Mouse (Mus musculus): Measurements from ENCODE around the gene Mrps14. TPM values are rescaled to one million over a fixed set of nuclear protein-coding genes. Genes with fewer than 3 reads are reported as not detected.

Gene Mrps14
- 252 and 254 TPM in 2 replicates for polyA plus RNA-seq (2015; fragmentation: Nextera tagmentation; extraction: Ambion mirVana)

DNA sequence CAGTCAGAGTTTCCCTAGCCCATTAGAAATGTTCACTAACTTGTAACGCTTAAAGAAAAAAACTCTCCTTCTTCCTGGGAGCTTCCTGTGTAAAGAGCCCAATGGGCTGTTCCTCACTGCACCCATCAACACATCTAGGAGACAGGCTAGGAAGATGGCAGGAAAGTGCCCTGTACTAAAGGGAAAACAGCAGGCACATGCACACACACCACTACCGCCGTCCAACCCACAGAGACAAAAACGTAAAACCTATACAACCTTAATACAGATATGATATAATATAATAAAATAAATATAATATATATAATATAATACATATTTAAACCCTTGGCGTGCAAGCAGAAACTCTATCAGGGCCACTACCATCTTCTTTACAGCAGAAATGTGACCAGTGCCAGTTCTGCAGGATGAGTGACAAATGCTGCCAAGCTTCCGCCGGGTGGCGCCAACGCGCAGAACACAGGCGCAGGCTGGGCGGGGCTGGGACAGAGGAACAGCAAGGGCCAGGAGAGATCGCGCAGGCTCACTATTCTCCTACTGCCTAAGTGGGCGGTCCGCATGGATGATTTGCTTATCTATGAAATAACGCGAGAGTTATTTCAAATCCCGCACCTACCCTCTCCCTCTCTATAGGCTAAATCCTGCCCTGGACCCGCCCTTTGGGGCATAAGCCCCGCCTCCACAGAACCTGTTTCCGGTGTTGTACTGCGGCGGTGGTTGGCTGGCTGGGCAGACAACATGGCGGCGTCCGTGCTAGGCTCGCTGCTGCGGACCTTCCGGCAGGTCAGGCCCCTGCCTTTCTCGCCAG, at the start of gene Mrps14:
Gene Mrps14, plus strand, starts transcription at position 687 of the 808 bp plus-strand sequence.
- peak; percentile 99 for ATAC-seq (ENCODE audit: insufficient number of reproducible peaks, insufficient read depth, low FRiP score, low TSS enrichment, low read depth)
- WGBS = 7% methylated on average over 31 of the region's 31 CpGs
- no peaks in the 10 kb centered on the region for H3K9me3 ChIP-seq
- H3K4me2 ChIP-seq = peak within 1 kb of the TSS; percentile 88
- H3K4me3 ChIP-seq = peak within 1 kb of the TSS; percentile 95
- H3K9ac ChIP-seq = peak within 1 kb of the TSS; percentile 90
- no peaks in the 10 kb centered on the region for H3K27me3 ChIP-seq
- peaks cover 17% of the 10 kb centered on the region; the same call in 1 of the 2 replicates for H3K36me3 ChIP-seq
- H3K4me1 ChIP-seq = peaks cover 7% of the 10 kb centered on the region; the same call in 1 of the 2 replicates
- peak within 1 kb of the TSS; percentile 74 for H3K27ac ChIP-seq

DNA sequence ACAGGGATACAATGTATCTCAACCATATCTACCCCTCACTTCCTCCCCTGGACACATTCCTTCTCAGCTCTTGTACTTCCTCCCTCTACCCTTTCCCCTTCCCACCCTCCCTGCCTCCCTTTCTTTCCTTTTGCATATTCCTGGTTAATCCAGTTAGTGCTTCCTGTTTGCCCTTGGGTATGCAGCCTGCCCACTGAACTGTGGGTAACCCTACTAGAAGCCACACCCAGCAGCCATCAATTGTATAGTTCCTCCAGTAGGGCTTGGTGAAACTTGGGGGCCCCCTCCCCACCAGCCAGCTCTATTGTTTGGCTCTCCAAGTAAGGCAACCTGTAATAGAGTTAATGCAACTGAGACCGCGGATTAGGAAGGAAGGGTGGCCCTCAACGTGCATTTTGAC, 49.4 kb upstream of the Mrps14 start:
- H3K36me3 ChIP-seq = no peaks in the 10 kb centered on the region
- peaks cover 26% of the 10 kb centered on the region for H3K4me1 ChIP-seq
- H3K27me3 ChIP-seq = peaks cover 23% of the 10 kb centered on the region; the same call in 1 of the 2 replicates
- no peak for ATAC-seq (ENCODE audit: insufficient number of reproducible peaks, insufficient read depth, low FRiP score, low TSS enrichment, low read depth)
- WGBS = 84% methylated on average over 3 of the region's 3 CpGs
- H3K4me2 ChIP-seq = no peak overlapping the region
- H3K9ac ChIP-seq = no peak overlapping the region
- no peak overlapping the region for H3K4me3 ChIP-seq
- H3K27ac ChIP-seq = no peak overlapping the region
- H3K9me3 ChIP-seq = no peaks in the 10 kb centered on the region

DNA sequence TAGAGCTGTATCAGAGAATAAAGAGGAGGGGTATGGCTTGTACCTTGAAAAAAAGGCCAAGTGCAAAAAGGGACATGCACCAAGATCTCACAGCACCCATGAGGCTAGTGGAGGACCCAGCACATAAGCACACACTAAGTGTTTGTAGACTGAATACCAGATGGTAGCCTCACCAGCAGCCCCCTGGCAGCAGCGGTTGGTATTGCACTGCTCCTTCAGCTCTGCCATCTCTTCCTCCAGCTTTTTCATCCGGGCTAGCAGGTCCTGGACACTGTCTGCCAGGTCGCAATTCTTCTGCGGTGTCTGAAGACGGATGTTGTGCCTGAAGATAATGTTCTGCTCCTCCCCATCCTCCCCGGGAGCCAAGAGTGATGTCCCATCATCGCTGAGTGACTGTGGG, 47.7 kb upstream of the Mrps14 start:
- Histone ChIP-seq H3K4me3 (no peak overlapping the region), H3K27me3 (peaks cover 20% of the 10 kb centered on the region; the same call in 1 of the 2 replicates), H3K4me1 (peaks cover 31% of the 10 kb centered on the region), H3K4me2 (no peak overlapping the region), H3K36me3 (no peaks in the 10 kb centered on the region), H3K9ac (no peak overlapping the region), H3K9me3 (no peaks in the 10 kb centered on the region), H3K27ac (no peak overlapping the region)
- WGBS = 90% methylated on average over 7 of the region's 7 CpGs
- ATAC-seq (ENCODE audit: insufficient number of reproducible peaks, insufficient read depth, low FRiP score, low TSS enrichment, low read depth) = no peak

DNA sequence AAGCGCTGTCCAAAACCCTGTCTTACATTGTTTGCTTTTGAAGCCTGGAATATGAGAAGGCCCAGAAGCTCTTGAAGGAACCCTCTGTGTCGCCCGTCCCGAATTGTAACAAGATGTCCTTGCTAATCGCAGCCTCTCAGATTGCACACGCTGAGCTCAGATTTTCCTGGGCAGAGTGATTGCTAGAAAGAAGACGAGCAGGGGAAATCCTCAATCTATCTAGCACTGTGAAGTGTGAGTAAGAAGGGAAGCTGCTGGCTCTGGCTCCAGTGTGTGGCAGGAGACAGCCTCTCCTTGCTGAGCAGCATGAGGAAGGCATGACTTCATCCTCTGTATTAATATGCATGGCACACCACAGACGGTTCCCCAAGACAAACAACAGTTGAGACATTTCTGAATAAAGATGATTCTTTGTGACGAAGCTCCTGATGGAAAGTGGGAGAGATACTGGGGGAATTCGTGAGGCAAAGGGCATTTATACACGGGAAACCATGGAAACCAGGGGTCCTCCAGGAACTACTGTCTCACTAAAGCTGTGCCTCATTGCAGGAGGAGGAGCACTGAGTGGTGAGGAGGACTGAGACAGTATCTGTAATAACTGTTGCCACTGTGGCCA, 45.6 kb upstream of the Mrps14 start:
- WGBS = 23% methylated on average over 11 of the region's 11 CpGs
- ATAC-seq (ENCODE audit: insufficient number of reproducible peaks, insufficient read depth, low FRiP score, low TSS enrichment, low read depth) = no peak
- H3K4me3 ChIP-seq = no peak overlapping the region

DNA sequence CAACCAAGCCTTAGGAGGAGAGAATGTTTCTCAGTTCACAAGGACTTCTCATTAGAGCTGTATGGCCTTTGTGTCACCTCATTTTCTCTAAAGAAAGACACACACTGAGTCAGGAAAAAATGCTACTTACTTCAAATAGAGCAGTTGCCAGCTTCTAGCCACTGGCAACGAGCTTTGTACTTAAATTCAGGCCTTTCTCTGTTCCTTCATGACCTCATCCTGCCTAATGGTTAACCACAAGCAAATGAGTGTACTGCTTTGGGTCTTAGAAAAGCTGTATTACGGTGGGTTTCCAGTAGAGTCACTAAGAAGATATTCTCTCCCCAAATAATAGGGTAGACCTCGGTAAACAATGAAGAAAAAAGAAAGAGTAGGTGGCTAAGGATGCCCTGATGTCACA, 44.3 kb upstream of the Mrps14 start:
- no peak for ATAC-seq (ENCODE audit: insufficient number of reproducible peaks, insufficient read depth, low FRiP score, low TSS enrichment, low read depth)
- Histone ChIP-seq H3K4me1 (peaks cover 39% of the 10 kb centered on the region), H3K4me3 (no peak overlapping the region), H3K4me2 (no peak overlapping the region), H3K9ac (no peak overlapping the region), H3K27ac (no peak overlapping the region), H3K9me3 (no peaks in the 10 kb centered on the region), H3K27me3 (peaks cover 9% of the 10 kb centered on the region; the same call in 1 of the 2 replicates), H3K36me3 (no peaks in the 10 kb centered on the region)
- WGBS = 67% methylated on average over 3 of the region's 3 CpGs

More for the DNA sequence above, 45.6 kb upstream of the Mrps14 start:
- Histone ChIP-seq H3K9ac (no peak overlapping the region), H3K27ac (peak overlapping the region; percentile 55; the same call in 1 of the 2 replicates), H3K36me3 (no peaks in the 10 kb centered on the region), H3K4me2 (peak overlapping the region; percentile 26), H3K27me3 (peaks cover 15% of the 10 kb centered on the region; the same call in 1 of the 2 replicates), H3K9me3 (no peaks in the 10 kb centered on the region), H3K4me1 (peaks cover 41% of the 10 kb centered on the region)

DNA sequence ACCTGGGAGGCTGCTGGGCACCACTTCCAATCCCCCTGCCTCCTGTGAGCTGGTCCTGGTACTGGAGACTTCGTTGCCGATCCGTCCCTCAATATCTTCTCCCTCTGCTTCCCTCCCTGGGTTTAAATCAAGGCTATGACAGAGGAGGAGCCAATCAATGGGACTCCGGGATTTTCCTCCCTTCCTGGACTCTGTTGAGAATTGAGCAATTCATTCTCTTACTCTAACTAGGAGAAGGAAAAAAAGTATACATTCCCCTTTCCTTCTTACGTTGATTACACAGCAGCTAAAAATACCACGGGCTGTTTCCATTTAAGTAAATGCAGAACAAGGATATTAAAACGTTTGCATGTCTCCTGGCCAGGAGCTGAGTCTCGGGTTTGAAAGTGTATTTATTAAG, 41.5 kb upstream of the Mrps14 start, which contains the start of gene Tnn:
Gene Tnn, minus strand, starts transcription at position 101 of the 400 bp plus-strand sequence.
- H3K36me3 ChIP-seq = no peaks in the 10 kb centered on the region
- H3K9ac ChIP-seq = 0 out of 2 replicates have a peak within 1 kb of the TSS, but pooled peaks have one; percentile 16
- no peak for ATAC-seq (ENCODE audit: insufficient number of reproducible peaks, insufficient read depth, low FRiP score, low TSS enrichment, low read depth)
- 32% methylated on average over 8 of the region's 8 CpGs for WGBS
- peak within 1 kb of the TSS; percentile 20 for H3K4me3 ChIP-seq
- peak within 1 kb of the TSS; percentile 39; the same call in 1 of the 2 replicates for H3K27ac ChIP-seq
- H3K27me3 ChIP-seq = no peaks in the 10 kb centered on the region
- H3K4me1 ChIP-seq = peaks cover 33% of the 10 kb centered on the region
- no peaks in the 10 kb centered on the region for H3K9me3 ChIP-seq
- peak within 1 kb of the TSS; percentile 35 for H3K4me2 ChIP-seq

DNA sequence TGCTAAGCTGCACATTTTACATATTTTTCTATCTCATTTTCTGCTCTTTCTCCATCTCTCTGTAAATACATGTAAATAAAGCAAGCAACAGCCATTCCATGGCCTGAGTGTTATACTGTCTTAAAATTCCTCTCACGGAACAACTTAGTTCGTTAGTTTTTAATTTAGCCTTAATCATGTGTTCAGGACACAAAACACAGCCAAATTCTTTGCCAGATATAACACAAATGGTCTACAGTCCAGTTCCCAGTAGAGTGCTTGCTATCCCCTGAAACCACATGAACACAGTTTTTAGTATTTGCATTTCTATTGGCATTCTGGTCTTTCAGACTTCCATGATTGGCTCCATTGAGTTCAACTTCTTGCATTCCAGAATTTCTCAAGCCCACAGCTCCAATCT, 36.8 kb upstream of the Mrps14 start:
- H3K4me3 ChIP-seq = no peak overlapping the region
- WGBS = 93% methylated on average over 2 of the region's 2 CpGs
- no peak overlapping the region for H3K27ac ChIP-seq
- no peaks in the 10 kb centered on the region for H3K36me3 ChIP-seq
- H3K27me3 ChIP-seq = no peaks in the 10 kb centered on the region
- ATAC-seq (ENCODE audit: insufficient number of reproducible peaks, insufficient read depth, low FRiP score, low TSS enrichment, low read depth) = no peak
- H3K4me1 ChIP-seq = peaks cover 8% of the 10 kb centered on the region
- no peak overlapping the region for H3K9ac ChIP-seq
- no peaks in the 10 kb centered on the region for H3K9me3 ChIP-seq
- no peak overlapping the region for H3K4me2 ChIP-seq

DNA sequence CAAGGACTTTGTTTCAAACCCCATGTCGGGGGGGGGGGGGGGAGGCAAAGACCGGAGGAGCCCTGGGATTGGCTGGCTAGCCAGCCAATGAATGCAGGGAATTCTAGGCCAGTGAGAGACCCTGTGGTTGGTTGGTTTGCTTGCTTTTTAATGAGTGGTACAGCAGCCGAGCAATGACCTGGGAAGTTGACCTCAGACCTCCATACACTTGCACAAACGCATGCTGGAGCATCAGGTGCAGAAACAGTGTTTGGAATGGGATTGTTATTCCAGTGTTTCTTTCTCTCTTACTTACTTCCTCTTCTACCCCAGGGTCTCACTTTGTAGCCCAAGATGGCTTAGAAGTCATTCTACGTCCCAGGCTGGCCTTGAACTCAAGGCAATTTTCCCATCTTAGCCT, 28.4 kb upstream of the Mrps14 start:
- H3K4me2 ChIP-seq = no peak overlapping the region
- no peaks in the 10 kb centered on the region for H3K4me1 ChIP-seq
- no peak for ATAC-seq (ENCODE audit: insufficient number of reproducible peaks, insufficient read depth, low FRiP score, low TSS enrichment, low read depth)
- H3K36me3 ChIP-seq = no peaks in the 10 kb centered on the region
- no peak overlapping the region for H3K27ac ChIP-seq
- no peak overlapping the region for H3K4me3 ChIP-seq
- 67% methylated on average over 3 of the region's 5 CpGs for WGBS
- H3K9ac ChIP-seq = no peak overlapping the region
- H3K27me3 ChIP-seq = 0 out of 2 replicates have a peak, but pooled peaks cover 2% of the 10 kb centered on the region
- no peaks in the 10 kb centered on the region for H3K9me3 ChIP-seq

DNA sequence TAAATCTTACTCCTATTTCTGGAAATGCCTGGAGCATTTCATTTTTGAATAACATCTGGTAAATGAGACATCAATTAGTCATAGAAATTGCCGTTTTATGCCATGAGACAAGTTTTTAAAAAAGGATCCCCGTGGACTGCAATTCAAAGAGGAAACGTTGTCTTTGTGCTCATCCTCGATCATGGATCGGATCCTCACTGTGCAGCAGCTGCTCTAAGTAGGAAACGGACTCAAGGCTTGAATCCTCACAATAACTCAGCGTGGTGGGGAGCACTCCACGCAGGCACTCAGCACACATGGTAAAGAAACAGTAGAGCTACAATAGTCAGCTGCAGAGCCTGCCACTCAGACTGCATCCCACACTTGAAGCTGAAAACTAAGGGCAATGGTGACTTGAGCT, 18.1 kb upstream of the Mrps14 start:
- H3K36me3 ChIP-seq = no peaks in the 10 kb centered on the region
- H3K4me2 ChIP-seq = no peak overlapping the region
- no peak overlapping the region for H3K4me3 ChIP-seq
- no peak overlapping the region for H3K9ac ChIP-seq
- no peak overlapping the region for H3K27ac ChIP-seq
- ATAC-seq (ENCODE audit: insufficient number of reproducible peaks, insufficient read depth, low FRiP score, low TSS enrichment, low read depth) = no peak
- no peaks in the 10 kb centered on the region for H3K9me3 ChIP-seq
- WGBS = 38% methylated on average over 8 of the region's 8 CpGs
- H3K27me3 ChIP-seq = peaks cover 3% of the 10 kb centered on the region; the same call in 1 of the 2 replicates
- peaks cover 17% of the 10 kb centered on the region for H3K4me1 ChIP-seq

DNA sequence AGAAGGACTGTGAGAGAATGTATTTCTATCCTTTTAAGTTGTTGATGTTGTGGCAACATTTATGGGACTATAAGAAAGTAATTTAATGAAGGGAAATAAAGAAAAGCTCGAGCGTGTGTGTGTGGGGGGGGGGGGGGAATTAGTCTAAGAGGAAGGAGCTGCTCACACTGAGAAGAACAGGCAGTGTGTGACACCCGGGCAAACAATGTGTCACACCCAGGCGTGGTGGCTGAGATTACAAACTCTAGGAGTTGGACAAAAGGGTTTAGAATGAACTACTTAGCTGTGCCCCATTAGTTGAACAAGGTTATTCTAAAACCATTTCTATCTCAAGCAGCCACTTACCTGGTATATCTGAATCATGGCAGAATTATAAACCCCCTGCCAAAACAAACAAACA, 13.8 kb upstream of the Mrps14 start:
- no peak for ATAC-seq (ENCODE audit: insufficient number of reproducible peaks, insufficient read depth, low FRiP score, low TSS enrichment, low read depth)
- 65% methylated on average over 4 of the region's 4 CpGs for WGBS
- no peak overlapping the region for H3K4me2 ChIP-seq

DNA sequence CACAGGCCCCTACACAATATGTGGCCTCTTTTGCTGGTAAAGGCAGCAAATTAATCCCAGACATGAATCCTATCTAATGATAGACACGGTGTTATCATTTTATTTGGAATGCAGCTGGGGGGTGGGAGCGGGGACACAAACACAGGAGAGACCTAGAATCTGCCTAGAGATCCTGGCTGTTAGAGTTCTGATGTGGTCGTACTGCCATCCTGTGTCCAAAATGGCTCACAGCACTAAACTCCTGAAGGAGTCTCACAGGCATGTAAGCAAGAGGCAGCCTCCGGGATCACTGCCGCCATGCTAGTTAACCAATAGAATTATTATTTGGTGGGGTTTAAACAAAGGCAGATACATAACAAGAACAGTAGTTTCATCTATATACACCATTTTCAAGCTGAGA, 10.5 kb upstream of the Mrps14 start:
- peak overlapping the region; percentile 26 for H3K4me2 ChIP-seq
- H3K27me3 ChIP-seq = no peaks in the 10 kb centered on the region; the same call in 1 of the 2 replicates
- no peak overlapping the region for H3K9ac ChIP-seq
- 9% methylated on average over 5 of the region's 5 CpGs for WGBS
- no peak for ATAC-seq (ENCODE audit: insufficient number of reproducible peaks, insufficient read depth, low FRiP score, low TSS enrichment, low read depth)
- H3K4me3 ChIP-seq = no peak overlapping the region
- H3K4me1 ChIP-seq = peaks cover 11% of the 10 kb centered on the region
- no peaks in the 10 kb centered on the region for H3K36me3 ChIP-seq
- no peak overlapping the region for H3K27ac ChIP-seq
- H3K9me3 ChIP-seq = no peaks in the 10 kb centered on the region

More for the DNA sequence above, 13.8 kb upstream of the Mrps14 start:
- Histone ChIP-seq H3K36me3 (no peaks in the 10 kb centered on the region), H3K9me3 (no peaks in the 10 kb centered on the region), H3K9ac (no peak overlapping the region), H3K27me3 (peaks cover 3% of the 10 kb centered on the region; the same call in 1 of the 2 replicates), H3K4me3 (no peak overlapping the region), H3K27ac (no peak overlapping the region), H3K4me1 (peaks cover 21% of the 10 kb centered on the region)
